Mouse (Mus musculus) lung, postnatal 0 days (tissue): Measurements from ENCODE around the gene Spag16.

Source experiments
- CTCF ChIP-seq: IDR thresholded peaks from 2 replicates; pipeline ENCODE4 v1.5.1; 2016; ENCODE audit warnings: antibody characterized with exemption, mild to moderate bottlenecking
- EP300 ChIP-seq: IDR thresholded peaks from 2 replicates; pipeline ENCODE4 v1.6.1; 2016; ENCODE audit warnings: antibody characterized with exemption, mild to moderate bottlenecking, control low read depth

- TF ChIP-seq EP300 (no peak), CTCF (no peak)
Measured at GRCm38 (mm10) chr1:69830586-69830985, 3.8 kb downstream of the Spag16 start.
